Mouse (Mus musculus) spleen, adult 2 months (tissue): ENCODE results near the gene Ppil4. TPM values are rescaled to one million over a fixed set of nuclear protein-coding genes. Genes with fewer than 3 reads are reported as not detected.

Experiments used
- DNase-seq, 2 experiments: peaks; one replicate each; pipeline versions ENCODE4 v3.0.0 to v3.0.0-alpha.2; 2012 to 2021; ENCODE audit warnings: low spot score in 2 of 2, low read depth in 1 of 2
- H3K27ac ChIP-seq: fragments of 200-500 bp; 2 replicates; pipeline ENCODE4 v1.5.1; 2012; ENCODE audit warnings: low read length, inconsistent platforms; ENCODE audit not compliant: insufficient read depth
- H3K27me3 ChIP-seq: fragments of 200-500 bp; 2 replicates; pipeline ENCODE4 v1.6.1; 2012; ENCODE audit warnings: mild to moderate bottlenecking, moderate library complexity, low read length, inconsistent platforms; ENCODE audit not compliant: control insufficient read depth, insufficient read depth
- H3K36me3 ChIP-seq: fragments of 200-500 bp; 2 replicates; pipeline ENCODE4 v1.6.1; 2012; ENCODE audit warnings: mild to moderate bottlenecking, low read length, inconsistent platforms; ENCODE audit not compliant: control insufficient read depth, insufficient read depth
- H3K4me1 ChIP-seq: fragments of 200-500 bp; 2 replicates; pipeline ENCODE4 v1.6.1; 2011; ENCODE audit warnings: inconsistent platforms; ENCODE audit not compliant: control insufficient read depth, insufficient read depth, insufficient read length
- H3K4me3 ChIP-seq: fragments of 200-500 bp; 2 replicates; pipeline ENCODE4 v1.5.1; 2011; ENCODE audit warnings: mild to moderate bottlenecking, inconsistent platforms; ENCODE audit not compliant: insufficient read depth, insufficient read length; ENCODE audit errors: extremely low read depth
- CTCF ChIP-seq: fragments of 200-500 bp; IDR thresholded peaks from 2 replicates; pipeline ENCODE4 v1.5.1; 2011; ENCODE audit warnings: mild to moderate bottlenecking, inconsistent platforms; ENCODE audit not compliant: insufficient read depth, insufficient read length, insufficient replicate concordance; ENCODE audit errors: extremely low read depth
- POLR2A ChIP-seq: fragments of 200-500 bp; IDR thresholded peaks from 2 replicates; pipeline ENCODE4 v1.6.1; 2011; ENCODE audit warnings: low read depth, low read length, inconsistent platforms
- WGBS: fragments of 180-500 bp; shearing (Covaris S2); methylation state at CpG from one replicate; pipeline ENCODE4 v1.1.7; 2018; 5-methylcytosine and 5-hydroxymethylcytosine counted together
- polyA plus RNA-seq: library from polyadenylated mRNA; depleted of rRNA; stranded (reverse); fragments of >200 nt; gene quantifications from 2 replicates; pipeline ENCODE4 v1.2.3, GENCODE M21; 2012

Gene Ppil4
- polyA plus RNA-seq, 1 experiment, result 6.2 TPM

DNA sequence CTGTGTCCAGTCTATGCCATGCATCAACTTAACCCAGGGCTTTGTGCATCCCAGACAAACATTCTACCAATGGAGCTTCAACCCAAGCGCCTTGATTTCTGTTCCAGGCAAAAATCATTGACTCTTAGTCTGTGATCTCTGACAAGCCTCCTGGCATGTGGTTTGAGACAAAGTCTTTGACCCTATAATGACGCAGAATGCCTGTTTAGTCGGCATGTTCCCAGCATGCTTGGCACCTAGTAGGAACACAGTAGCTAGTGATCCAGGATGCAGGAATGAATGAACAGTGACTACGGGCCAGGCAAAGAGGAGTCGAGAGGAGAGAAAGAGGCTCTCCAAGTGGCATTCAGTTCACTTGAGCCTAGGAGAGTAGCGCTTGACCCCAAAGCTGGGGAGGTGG, 70.7 kb downstream of the Ppil4 start:
- TF ChIP-seq CTCF, result no peak
- no peak for TF ChIP-seq POLR2A
- no peaks in the 10 kb centered on the region for H3K27me3 ChIP-seq
- DNase-seq, result no peak
- WGBS, result 97% methylated on average over 6 of the region's 6 CpGs
- no peak overlapping the region for H3K27ac ChIP-seq
- H3K4me3 ChIP-seq, result no peak overlapping the region
- no peaks in the 10 kb centered on the region for H3K4me1 ChIP-seq
- H3K36me3 ChIP-seq, result peaks cover 49% of the 10 kb centered on the region

DNA sequence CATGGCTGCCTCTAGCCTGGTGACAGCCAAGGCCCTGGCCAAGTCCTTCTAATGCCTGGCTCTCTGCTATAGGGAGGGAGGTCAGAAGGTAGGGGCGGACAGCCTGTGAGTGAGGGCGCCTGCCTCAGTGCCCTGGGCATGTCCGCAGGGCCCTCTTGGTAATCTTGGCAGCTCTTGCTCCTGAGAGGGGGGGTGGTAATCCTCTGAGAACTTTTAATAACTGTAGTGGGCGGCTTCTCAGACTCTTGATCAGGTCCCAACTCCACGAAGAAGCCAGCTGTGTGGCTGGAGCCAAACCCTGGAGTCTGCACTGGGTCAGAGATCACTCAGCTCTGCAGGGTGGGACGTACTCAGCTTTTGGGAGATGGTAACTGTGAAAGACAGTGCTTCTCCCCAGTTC, 71.5 kb downstream of the Ppil4 start:
- 89% methylated on average over 6 of the region's 6 CpGs for WGBS
- H3K36me3 ChIP-seq, result peaks cover 51% of the 10 kb centered on the region
- no peak for DNase-seq
- H3K4me1 ChIP-seq, result no peaks in the 10 kb centered on the region
- no peak overlapping the region for H3K27ac ChIP-seq
- H3K27me3 ChIP-seq, result no peaks in the 10 kb centered on the region
- TF ChIP-seq CTCF, result no peak
- no peak for TF ChIP-seq POLR2A
- H3K4me3 ChIP-seq, result no peak overlapping the region

DNA sequence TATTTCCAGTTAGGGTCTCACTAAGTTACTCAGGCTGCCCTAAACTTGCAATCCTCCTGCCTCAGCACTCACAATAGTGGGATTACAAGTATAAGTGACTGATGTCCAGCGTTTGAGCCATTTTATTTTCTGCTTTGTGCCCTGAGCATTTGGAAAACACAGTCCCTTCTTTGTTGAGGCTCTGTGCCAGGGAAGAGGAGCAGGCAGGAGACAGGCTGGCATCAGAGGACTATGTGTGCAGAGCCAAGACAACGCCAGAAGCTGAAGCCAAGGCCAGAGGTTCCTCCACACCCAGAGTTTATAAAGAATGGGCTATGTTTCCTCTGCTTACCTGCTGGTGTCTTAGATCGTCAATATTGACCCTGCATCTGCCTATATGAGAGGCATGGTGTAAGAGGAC, 72.1 kb downstream of the Ppil4 start:
- TF ChIP-seq CTCF (no peak), POLR2A (no peak)
- Histone ChIP-seq H3K27ac (no peak overlapping the region), H3K36me3 (peaks cover 52% of the 10 kb centered on the region), H3K27me3 (no peaks in the 10 kb centered on the region), H3K4me1 (no peaks in the 10 kb centered on the region), H3K4me3 (no peak overlapping the region)
- WGBS, result 92% methylated on average over 3 of the region's 3 CpGs
- DNase-seq, result no peak

DNA sequence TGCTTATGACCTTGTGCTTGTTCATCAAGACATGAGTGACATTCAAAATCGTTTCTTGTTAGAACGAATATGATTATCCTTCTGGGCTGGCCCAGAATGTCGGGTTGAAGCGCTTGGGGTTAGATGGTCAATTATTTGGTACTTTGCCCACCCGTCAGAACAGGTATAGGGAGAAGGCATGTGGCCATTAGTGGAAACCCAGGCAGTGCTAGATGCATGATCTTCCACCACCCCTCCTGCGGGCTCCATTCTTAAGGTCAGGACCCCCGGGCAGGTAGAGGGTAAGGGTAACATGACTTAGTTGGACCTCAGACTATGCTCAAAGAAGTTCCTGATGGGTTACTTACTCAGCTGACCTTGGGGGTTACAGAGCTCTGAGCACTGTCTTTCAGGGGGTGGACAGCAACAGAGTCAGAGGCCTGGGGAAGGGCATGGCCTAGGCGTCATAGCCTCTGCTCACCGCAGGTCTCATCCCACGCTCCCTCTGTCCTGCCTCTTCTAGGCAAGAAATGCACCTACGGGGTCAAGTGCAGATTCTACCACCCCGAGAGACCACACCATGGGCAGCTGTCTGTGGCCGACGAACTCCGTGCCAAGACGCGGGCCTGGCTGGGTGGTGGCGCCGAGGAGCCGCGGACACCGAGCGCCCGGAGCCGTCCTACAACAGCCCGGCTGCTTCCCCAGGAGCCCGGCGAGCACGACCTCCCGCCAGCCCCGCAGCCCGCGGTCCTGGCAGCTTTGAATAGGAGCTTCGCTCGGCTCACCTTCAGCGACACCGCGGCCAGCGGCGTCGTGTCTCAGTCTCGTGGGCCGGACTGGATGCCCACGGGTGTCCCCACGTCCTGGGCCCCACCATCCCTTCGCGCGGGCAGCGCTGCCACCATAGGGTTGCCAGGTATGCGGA, 74.3 kb downstream of the Ppil4 start:
- H3K4me1 ChIP-seq, result no peaks in the 10 kb centered on the region
- H3K27ac ChIP-seq, result no peak overlapping the region
- H3K36me3 ChIP-seq, result peaks cover 39% of the 10 kb centered on the region
- DNase-seq, result no peak
- no peak overlapping the region for H3K4me3 ChIP-seq
- WGBS, result 73% methylated on average over 50 of the region's 50 CpGs
- TF ChIP-seq CTCF (no peak), POLR2A (no peak)
- H3K27me3 ChIP-seq, result no peaks in the 10 kb centered on the region

DNA sequence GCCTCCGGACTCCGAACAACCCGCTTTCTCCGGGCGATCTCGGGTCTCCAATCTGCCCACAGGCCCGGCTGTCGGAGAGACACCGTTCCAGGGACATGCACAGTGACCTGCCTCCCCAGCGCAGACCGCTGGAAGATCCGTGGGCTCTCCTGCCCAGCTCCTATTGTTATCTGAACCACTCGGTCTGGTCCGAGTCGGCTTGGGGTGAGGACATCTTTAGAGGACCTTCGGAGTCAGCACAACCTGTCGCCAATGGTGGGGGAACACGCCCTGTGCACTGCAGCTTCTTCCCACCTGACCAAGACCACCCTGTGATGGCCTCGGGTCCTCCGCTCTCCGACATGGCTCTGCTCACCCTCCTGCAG, 75.0 kb downstream of the Ppil4 start:
- Histone ChIP-seq H3K27ac (no peak overlapping the region), H3K4me3 (no peak overlapping the region), H3K36me3 (peaks cover 33% of the 10 kb centered on the region), H3K27me3 (no peaks in the 10 kb centered on the region), H3K4me1 (no peaks in the 10 kb centered on the region)
- DNase-seq, result no peak
- 79% methylated on average over 21 of the region's 21 CpGs for WGBS
- no peak for TF ChIP-seq POLR2A
- no peak for TF ChIP-seq CTCF

DNA sequence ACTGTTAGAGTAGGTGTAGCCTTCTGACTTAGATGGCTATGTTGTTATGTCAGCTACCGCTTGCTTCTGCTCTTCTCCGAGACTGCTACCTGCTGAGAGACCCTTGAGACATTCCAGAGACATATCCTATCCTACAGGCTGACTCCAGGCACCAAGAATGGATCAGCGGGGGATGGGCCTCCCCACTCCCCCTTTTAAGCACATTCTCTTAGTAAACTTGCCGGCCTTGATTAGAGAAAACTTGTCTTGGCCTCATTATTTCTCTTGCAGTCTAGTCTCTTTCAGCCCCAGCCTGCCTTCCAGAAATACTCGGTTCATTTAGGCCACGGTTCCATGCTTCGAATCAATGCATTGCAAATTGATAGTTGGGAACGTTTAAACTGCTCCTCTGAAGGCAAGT, 77.1 kb downstream of the Ppil4 start:
- TF ChIP-seq CTCF, result no peak
- TF ChIP-seq POLR2A, result no peak
- H3K4me3 ChIP-seq, result no peak overlapping the region
- no peak overlapping the region for H3K27ac ChIP-seq
- no peaks in the 10 kb centered on the region for H3K4me1 ChIP-seq
- H3K36me3 ChIP-seq, result peaks cover 24% of the 10 kb centered on the region
- no peaks in the 10 kb centered on the region for H3K27me3 ChIP-seq
- WGBS, result 93% methylated on average over 8 of the region's 8 CpGs
- no peak for DNase-seq

DNA sequence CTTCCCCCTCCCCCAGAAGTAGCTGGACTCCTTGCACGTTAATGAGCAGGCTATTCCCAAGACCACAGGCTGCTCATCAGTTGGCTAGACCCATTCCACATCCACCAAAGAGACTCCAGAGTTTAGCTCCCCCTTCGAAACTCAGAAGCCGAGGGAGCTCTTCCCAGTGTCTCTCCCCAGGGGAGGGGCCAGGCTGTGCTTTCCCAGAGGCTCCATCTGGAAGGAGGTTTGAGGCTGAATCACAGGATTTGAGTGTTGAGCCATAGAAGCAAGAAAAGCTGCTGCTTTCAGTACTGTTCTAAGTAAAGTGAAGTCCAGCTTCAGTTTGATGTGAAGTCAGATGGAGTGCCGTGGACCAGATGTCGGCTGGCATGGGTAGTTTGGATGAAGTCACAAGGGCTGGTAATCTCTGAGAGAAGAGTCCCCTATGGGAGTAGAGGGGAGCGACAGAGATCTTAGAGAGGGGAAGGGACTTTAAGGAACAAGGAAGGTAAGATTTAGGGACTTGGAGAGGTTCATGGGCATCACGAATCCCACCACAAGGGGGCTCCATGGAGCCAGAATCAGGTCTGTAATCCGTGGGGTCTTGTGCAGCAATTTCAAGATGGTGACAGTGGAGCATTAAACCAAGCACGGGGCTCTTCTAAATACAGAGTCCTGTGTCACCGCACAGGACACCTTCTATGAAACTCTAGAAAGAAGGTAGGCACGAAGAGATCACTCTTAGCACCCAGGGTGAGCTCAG, 78.1 kb downstream of the Ppil4 start:
- TF ChIP-seq CTCF, result peak; percentile 33; the same call in 1 of the 2 replicates
- no peak for TF ChIP-seq POLR2A
- Histone ChIP-seq H3K36me3 (peaks cover 21% of the 10 kb centered on the region), H3K4me1 (no peaks in the 10 kb centered on the region), H3K4me3 (no peak overlapping the region), H3K27me3 (no peaks in the 10 kb centered on the region), H3K27ac (no peak overlapping the region)
- DNase-seq, result peak; percentile 22 to 40
- WGBS, result 74% methylated on average over 11 of the region's 11 CpGs
